Mouse (Mus musculus) intestine, embryonic 16.5 days (tissue): Measurements from ENCODE around the gene Rnf220. TPM values are rescaled to one million over a fixed set of nuclear protein-coding genes. Genes with fewer than 3 reads are reported as not detected.

Experiments used
- ATAC-seq: fragments of 200-750 bp; cut with Nextera tagmentation; 2 replicates; pipeline ENCODE4 v1.8.0; 2017; ENCODE audit warnings: moderate TSS enrichment, moderate library complexity
- H3K27ac ChIP-seq: fragments of 300-500 bp; sonication (generic); 2 replicates; pipeline ENCODE4 v1.5.1; 2014; ENCODE audit warnings: mild to moderate bottlenecking, low read length
- H3K27me3 ChIP-seq: fragments of 300-500 bp; sonication (generic); replicated peaks from 2 replicates; pipeline ENCODE4 v1.6.1; 2014; ENCODE audit warnings: low read length, control low read depth, mixed read lengths; ENCODE audit not compliant: control insufficient read depth, insufficient read depth
- H3K36me3 ChIP-seq: fragments of 300-500 bp; sonication (generic); 2 replicates; pipeline ENCODE4 v1.6.1; 2014; ENCODE audit warnings: low read length, control low read depth; ENCODE audit not compliant: control insufficient read depth, insufficient read depth
- H3K4me1 ChIP-seq: fragments of 300-500 bp; sonication (generic); 2 replicates; pipeline ENCODE4 v1.6.1; 2014; ENCODE audit warnings: low read length, control low read depth, mixed read lengths; ENCODE audit not compliant: control insufficient read depth, insufficient read depth
- H3K4me2 ChIP-seq: fragments of 300-500 bp; sonication (generic); 2 replicates; pipeline ENCODE4 v1.6.1; 2014; ENCODE audit warnings: low read depth, low read length, control low read depth
- H3K4me3 ChIP-seq: fragments of 300-500 bp; sonication (generic); 2 replicates; pipeline ENCODE4 v1.5.1; 2014; ENCODE audit warnings: mild to moderate bottlenecking, low read length
- H3K9ac ChIP-seq: fragments of 300-500 bp; sonication (generic); 2 replicates; pipeline ENCODE4 v1.6.1; 2014; ENCODE audit warnings: low read depth, low read length
- H3K9me3 ChIP-seq: fragments of 300-500 bp; sonication (generic); 2 replicates; pipeline ENCODE4 v1.6.1; 2016; ENCODE audit warnings: low read length, control low read depth; ENCODE audit not compliant: control insufficient read depth
- WGBS: fragments of 180-500 bp; shearing (Covaris S2); extraction: QIAGEN DNeasy Blood & Tissue Kit; methylation state at CpG from one replicate; pipeline ENCODE4 v1.1.7; 2014; 5-methylcytosine and 5-hydroxymethylcytosine counted together
- polyA plus RNA-seq: library from polyadenylated mRNA; unstranded; fragments of >200 nt; fragmentation: Nextera tagmentation; extraction: Ambion mirVana; gene quantifications from 2 replicates; pipeline ENCODE4 v1.2.1, GENCODE M21; 2015

Gene Rnf220
- polyA plus RNA-seq, 1 experiment from 2014 or later = 49.0 TPM

DNA sequence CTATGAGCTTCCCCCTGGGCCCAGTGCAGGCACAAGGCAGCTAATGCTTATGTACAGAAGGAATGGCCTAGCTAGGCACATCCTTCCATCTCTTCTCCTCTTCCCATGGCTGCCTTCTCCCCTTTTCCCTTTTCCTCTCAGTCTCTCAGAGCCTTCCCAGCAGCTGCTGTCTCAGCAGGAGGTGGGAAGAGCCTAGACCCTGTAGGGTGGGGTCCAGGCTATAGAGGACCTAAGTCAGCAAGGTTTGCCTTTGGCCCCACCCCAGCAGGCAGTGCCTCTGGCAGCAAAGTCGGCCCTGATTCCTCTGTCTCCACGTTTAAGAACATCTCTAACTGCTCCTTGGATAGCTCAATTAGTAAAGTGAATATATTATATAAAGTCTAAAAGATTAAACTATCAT is 147.5 kb downstream of the Rnf220 start:
- Histone ChIP-seq H3K9me3 (no peaks in the 10 kb centered on the region), H3K27ac (no peak overlapping the region), H3K4me1 (peaks cover 4% of the 10 kb centered on the region; the same call in 1 of the 2 replicates), H3K4me3 (no peak overlapping the region), H3K36me3 (no peaks in the 10 kb centered on the region), H3K4me2 (no peak overlapping the region), H3K9ac (no peak overlapping the region), H3K27me3 (no peaks in the 10 kb centered on the region)
- 30% methylated on average over 2 of the region's 2 CpGs for WGBS
- ATAC-seq = no peak

DNA sequence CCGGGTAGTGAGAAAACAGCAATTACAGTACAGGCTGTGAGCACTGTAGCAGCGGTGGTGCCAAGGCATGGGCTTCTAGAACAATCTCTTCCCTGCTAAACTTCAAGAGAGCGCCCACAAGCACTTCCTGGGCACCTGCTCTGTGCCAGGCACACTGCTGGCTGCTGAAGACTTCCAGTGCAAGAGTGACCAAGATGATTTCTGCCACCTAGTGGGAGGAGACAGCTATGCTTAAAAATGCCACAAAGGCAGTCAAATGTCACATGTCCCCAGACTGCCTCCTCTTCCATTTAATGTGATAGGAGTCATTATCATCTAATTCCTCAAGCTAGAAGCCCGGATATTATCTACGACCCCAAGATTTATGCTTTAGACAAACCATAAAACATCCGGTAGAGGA is 150.8 kb downstream of the Rnf220 start:
- ATAC-seq = no peak; the same call in 1 of the 2 replicates
- WGBS = 42% methylated on average over 6 of the region's 6 CpGs
- Histone ChIP-seq H3K9ac (no peak overlapping the region), H3K4me2 (no peak overlapping the region), H3K27me3 (no peaks in the 10 kb centered on the region; the same call in 1 of the 2 replicates), H3K27ac (no peak overlapping the region), H3K9me3 (no peaks in the 10 kb centered on the region), H3K4me3 (no peak overlapping the region), H3K36me3 (no peaks in the 10 kb centered on the region), H3K4me1 (peaks cover 7% of the 10 kb centered on the region; the same call in 1 of the 2 replicates)

DNA sequence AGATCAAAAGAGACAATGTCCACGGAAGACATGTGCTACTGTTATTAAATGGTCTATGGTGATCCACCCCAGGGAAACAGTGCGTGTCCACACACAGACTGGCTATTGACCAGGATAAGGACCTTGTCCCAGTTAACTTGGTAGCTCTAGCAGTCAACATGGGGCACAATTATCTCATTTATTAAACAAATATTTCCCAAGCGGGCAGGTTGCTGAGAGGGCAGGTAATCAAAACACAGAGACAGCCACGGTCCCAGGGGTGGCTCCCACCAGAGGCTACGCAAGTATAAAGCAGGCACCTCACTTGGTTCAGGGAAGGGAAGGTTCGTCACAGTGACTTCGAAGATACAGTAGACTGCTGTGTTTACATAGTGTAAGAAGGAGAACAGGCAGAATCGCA is 153.5 kb downstream of the Rnf220 start:
- Histone ChIP-seq H3K9ac (no peak overlapping the region), H3K4me2 (no peak overlapping the region), H3K27me3 (no peaks in the 10 kb centered on the region; the same call in 1 of the 2 replicates), H3K4me3 (no peak overlapping the region), H3K36me3 (no peaks in the 10 kb centered on the region), H3K9me3 (no peaks in the 10 kb centered on the region), H3K4me1 (0 out of 2 replicates have a peak, but pooled peaks cover 3% of the 10 kb centered on the region), H3K27ac (no peak overlapping the region)
- no peak for ATAC-seq
- 62% methylated on average over 8 of the region's 8 CpGs for WGBS

DNA sequence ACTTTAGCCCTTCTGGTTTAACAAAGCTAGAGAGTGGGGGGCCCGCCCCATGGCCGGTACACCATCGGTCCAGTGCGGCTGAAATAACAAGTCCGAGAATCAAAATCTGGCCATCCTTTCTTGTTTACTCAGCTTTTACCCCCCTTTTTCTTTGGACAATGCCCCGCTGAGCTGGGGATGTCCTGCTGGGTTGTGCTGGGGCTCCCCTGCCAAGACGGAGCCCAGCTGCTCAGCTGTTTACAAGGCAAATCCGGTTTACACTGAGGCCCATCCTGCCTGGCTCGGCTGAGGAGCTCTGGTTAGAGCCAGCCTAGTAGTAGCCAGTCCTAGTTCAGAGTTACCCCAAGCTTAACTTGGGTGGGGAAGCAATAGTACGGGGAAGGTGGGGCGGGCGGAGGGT is 154.1 kb downstream of the Rnf220 start:
- Histone ChIP-seq H3K36me3 (no peaks in the 10 kb centered on the region), H3K27me3 (no peaks in the 10 kb centered on the region; the same call in 1 of the 2 replicates), H3K4me3 (no peak overlapping the region), H3K9me3 (no peaks in the 10 kb centered on the region), H3K9ac (no peak overlapping the region), H3K4me2 (no peak overlapping the region), H3K4me1 (0 out of 2 replicates have a peak, but pooled peaks cover 3% of the 10 kb centered on the region), H3K27ac (no peak overlapping the region)
- WGBS = 44% methylated on average over 12 of the region's 12 CpGs
- ATAC-seq = peak; percentile 72

DNA sequence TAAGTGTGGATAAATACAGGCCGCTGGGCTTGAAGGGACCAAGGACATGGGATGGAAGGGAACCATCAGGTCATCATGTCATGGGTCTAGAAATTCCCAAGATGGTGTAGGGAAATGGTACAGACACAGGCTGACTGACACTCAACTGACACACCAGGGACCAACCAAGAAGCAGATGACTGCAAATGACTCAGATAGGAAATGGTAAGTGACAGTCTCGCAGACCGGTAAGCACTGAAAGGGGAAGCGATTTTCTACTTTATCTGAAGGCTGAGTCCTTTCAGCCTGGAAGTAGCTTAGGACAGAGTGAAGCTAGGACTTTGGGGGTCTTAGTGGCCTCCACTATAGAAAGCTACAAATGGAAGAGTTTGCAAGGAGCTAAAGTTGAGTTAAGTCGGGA is 155.6 kb downstream of the Rnf220 start:
- WGBS = 83% methylated on average over 5 of the region's 5 CpGs
- H3K27ac ChIP-seq = no peak overlapping the region
- no peak for ATAC-seq
- no peaks in the 10 kb centered on the region for H3K9me3 ChIP-seq
- peaks cover 4% of the 10 kb centered on the region for H3K27me3 ChIP-seq
- H3K4me3 ChIP-seq = no peak overlapping the region
- H3K36me3 ChIP-seq = no peaks in the 10 kb centered on the region
- no peak overlapping the region for H3K9ac ChIP-seq
- H3K4me1 ChIP-seq = 0 out of 2 replicates have a peak, but pooled peaks cover 3% of the 10 kb centered on the region
- no peak overlapping the region for H3K4me2 ChIP-seq

DNA sequence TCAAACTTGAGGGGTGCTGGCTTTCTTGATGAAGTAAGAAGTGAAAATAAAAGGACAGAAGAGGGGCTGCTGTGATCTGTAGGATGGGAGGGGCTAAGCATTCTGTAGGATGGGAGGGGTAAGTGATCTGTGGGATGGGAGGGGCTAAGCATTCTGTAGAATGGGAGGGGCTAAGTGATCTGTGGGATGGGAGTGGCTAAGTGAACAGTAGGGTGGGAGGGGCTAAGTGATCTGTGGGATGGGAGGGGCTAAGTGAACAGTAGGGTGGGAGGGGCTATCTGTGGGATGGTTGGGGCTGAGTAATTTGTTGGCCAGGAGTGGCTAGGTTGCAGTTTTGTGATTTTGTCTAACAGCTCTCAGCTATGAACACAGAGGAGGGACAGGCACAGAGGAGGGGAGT is 157.1 kb downstream of the Rnf220 start:
- no peak overlapping the region for H3K27ac ChIP-seq
- ATAC-seq = no peak
- H3K36me3 ChIP-seq = no peaks in the 10 kb centered on the region
- H3K4me3 ChIP-seq = no peak overlapping the region
- 0 out of 2 replicates have a peak, but pooled peaks cover 3% of the 10 kb centered on the region for H3K4me1 ChIP-seq
- H3K9me3 ChIP-seq = no peaks in the 10 kb centered on the region
- H3K4me2 ChIP-seq = no peak overlapping the region
- peaks cover 15% of the 10 kb centered on the region for H3K27me3 ChIP-seq
- H3K9ac ChIP-seq = no peak overlapping the region

DNA sequence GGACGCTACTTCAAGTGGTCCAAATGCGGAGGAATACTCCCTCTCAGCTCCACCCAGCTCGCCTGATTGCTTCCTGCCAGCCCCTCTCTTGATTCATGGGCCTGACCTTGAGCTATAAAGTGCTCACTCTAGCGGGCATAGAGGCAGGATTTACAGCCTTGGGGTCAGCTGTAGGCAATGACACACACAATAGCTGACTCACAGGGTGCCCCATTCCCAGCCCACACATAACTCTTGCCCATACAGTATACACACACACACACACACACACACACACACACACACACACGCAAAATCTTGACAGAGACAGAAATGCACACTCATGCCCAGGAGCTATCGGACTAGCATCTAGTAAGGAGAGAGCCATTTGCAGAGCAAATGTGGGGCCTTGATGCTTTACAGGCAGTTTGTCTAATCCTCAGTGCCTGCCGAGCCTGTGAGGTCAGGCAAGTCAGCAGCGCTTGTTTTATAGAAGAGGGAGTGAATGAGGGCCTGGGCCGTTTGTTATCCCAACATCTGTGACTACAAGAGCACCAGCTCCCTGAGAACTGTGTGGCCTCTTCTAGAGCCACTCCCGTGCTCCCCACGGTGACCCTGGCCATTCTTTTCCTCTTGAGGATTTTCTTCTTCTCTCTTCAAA is 165.9 kb downstream of the Rnf220 start:
- Histone ChIP-seq H3K9ac (no peak overlapping the region), H3K36me3 (no peaks in the 10 kb centered on the region), H3K4me2 (no peak overlapping the region), H3K4me3 (no peak overlapping the region), H3K27ac (no peak overlapping the region), H3K4me1 (peaks cover 11% of the 10 kb centered on the region), H3K27me3 (peaks cover 32% of the 10 kb centered on the region), H3K9me3 (no peaks in the 10 kb centered on the region)
- ATAC-seq = peak; percentile 75
- 25% methylated on average over 11 of the region's 11 CpGs for WGBS

DNA sequence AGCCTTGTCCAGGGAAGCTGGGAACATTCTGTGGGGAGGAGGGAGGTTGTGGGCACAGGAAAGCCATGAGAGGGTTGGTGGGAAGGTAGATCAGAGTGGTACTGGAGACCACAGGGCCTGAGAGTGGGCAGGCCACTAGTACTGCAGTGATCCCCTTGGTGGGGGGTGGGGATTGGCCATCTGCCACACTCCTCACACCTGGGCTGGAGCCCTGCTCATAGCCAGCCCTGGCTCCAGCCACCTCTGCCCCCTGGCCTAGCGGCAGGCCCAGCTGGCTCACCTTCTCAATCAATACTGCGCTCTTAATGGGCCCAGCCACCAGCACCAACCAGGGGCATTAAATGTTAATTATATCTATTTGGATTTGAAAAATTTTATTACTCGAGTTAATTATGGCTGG is 166.7 kb downstream of the Rnf220 start:
- no peak overlapping the region for H3K4me2 ChIP-seq
- peaks cover 11% of the 10 kb centered on the region for H3K4me1 ChIP-seq
- no peaks in the 10 kb centered on the region for H3K36me3 ChIP-seq
- H3K4me3 ChIP-seq = no peak overlapping the region
- peaks cover 26% of the 10 kb centered on the region for H3K27me3 ChIP-seq
- H3K27ac ChIP-seq = no peak overlapping the region
- ATAC-seq = 0 out of 2 replicates have a peak, but pooled peaks have one; percentile 37
- no peak overlapping the region for H3K9ac ChIP-seq
- WGBS = 50% methylated on average over 3 of the region's 3 CpGs
- no peaks in the 10 kb centered on the region for H3K9me3 ChIP-seq

DNA sequence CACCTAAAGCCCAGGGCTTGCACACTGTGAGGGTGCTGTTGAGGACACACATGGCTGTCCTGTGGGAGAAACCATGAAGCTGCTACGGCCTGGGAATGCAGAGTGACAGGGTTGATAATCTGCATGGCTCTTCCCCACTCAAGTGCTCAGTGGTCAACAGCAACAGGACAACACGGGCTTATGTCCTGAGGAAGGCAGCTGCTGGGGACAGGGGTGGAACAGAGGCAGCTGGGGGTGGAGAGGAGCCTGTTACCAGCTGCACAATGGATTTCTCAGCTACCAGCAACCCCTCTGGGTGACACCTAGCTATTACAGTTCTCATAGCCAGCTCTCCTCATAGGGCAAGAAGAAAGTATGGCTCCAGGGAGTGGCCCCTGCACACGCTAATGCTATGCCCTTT is 169.9 kb downstream of the Rnf220 start:
- Histone ChIP-seq H3K27me3 (peaks cover 31% of the 10 kb centered on the region), H3K36me3 (no peaks in the 10 kb centered on the region), H3K4me1 (peaks cover 18% of the 10 kb centered on the region), H3K9me3 (no peaks in the 10 kb centered on the region), H3K4me2 (no peak overlapping the region), H3K27ac (no peak overlapping the region), H3K9ac (no peak overlapping the region), H3K4me3 (no peak overlapping the region)
- WGBS = 85% methylated on average over 3 of the region's 3 CpGs
- ATAC-seq = no peak

DNA sequence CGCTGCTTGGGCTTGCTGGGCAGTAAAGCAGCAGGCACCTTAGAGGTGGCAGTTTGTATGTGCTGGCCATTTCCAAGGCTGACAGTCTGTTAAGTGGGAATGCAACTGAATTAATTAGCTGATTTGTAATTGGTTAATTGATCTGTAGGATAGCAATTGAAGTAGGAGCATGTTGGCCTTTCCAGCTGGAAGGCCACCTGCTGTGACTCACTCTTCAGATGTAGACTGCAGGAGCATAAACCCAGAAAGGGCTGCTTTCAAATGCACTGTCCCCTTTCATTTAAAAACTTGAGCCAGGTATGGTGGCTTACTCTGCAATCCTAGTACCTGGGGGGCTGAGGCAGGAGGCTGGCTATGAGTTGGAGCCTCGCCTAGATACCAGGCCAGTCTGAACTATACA is 171.8 kb downstream of the Rnf220 start:
- no peak for ATAC-seq
- WGBS = 84% methylated on average over 2 of the region's 2 CpGs
- peaks cover 7% of the 10 kb centered on the region for H3K4me1 ChIP-seq

More for the DNA sequence above, 171.8 kb downstream of the Rnf220 start:
- Histone ChIP-seq H3K36me3 (no peaks in the 10 kb centered on the region), H3K27ac (no peak overlapping the region), H3K9ac (no peak overlapping the region), H3K27me3 (peaks cover 37% of the 10 kb centered on the region), H3K4me3 (no peak overlapping the region), H3K4me2 (no peak overlapping the region), H3K9me3 (no peaks in the 10 kb centered on the region)
